Comparison of ENCODE assay signal across 21 mouse cellular contexts in genomic region chr3:52527781-52528180, GRCm38 (mm10).
DNase-seq lines count a peak whose midpoint lies in the region; ATAC-seq and TF ChIP-seq lines count a peak whose summit lies in the region.
"Had no signal": no experiment of that assay in that cellular context is flagged by ENCODE, and none has a peak within 500 bp of the region (broad histone marks: within the 10 kb centered on the region; RNA-seq: fewer than 3 reads in every experiment).

No protein-coding gene starts in this region.

- H3K27ac ChIP-seq in gastrocnemius, adult 2 months = peak overlapping the region; percentile 75
- H3K27ac ChIP-seq in liver, postnatal 0 days (ENCODE audit: low read depth) = peak overlapping the region; percentile 84
- no peak overlapping the region for H3K27ac ChIP-seq in liver, embryonic 12.5 days
- H3K27ac ChIP-seq: forebrain, embryonic 10.5 days; forebrain, embryonic 13.5 days; heart, embryonic 15.5 days; hindbrain, embryonic 12.5 days; hindbrain, embryonic 15.5 days had no signal

- TF ChIP-seq CTCF in gastrocnemius, adult 2 months (IDR thresholded peaks at IDR 0.05) = no peak
- TF ChIP-seq CTCF in liver, postnatal 0 days (IDR thresholded peaks at IDR 0.05; ENCODE audit: low read depth) = no peak

- TF ChIP-seq EP300 in liver, postnatal 0 days (IDR thresholded peaks at IDR 0.05; ENCODE audit: low read depth) = no peak

- no peak overlapping the region for H3K4me3 ChIP-seq in gastrocnemius, adult 2 months
- no peak overlapping the region for H3K4me3 ChIP-seq in liver, postnatal 0 days (ENCODE audit: low read depth, low read length)
- H3K4me3 ChIP-seq in liver, embryonic 12.5 days = no peak overlapping the region
- H3K4me3 ChIP-seq: forebrain, embryonic 10.5 days; forebrain, embryonic 13.5 days; heart, embryonic 12.5 days; heart, embryonic 15.5 days; hindbrain, embryonic 12.5 days; hindbrain, embryonic 15.5 days had no signal

- intact Hi-C loops in gastrocnemius, adult 2 months (cut with DNase I) = loop anchor here (5.0 kb wide), 1 partner anchor 260 kb away; the partner anchor contains the start of gene Foxo1

- WGBS in liver, postnatal 0 days (ENCODE audit: insufficient replicate concordance) = 69% methylated on average over 3 of the region's 3 CpGs
- WGBS in liver, embryonic 12.5 days (ENCODE audit: insufficient replicate concordance) = 49% methylated on average over 3 of the region's 3 CpGs

- no peaks in the 10 kb centered on the region for H3K27me3 ChIP-seq in liver, postnatal 0 days (ENCODE audit: insufficient read depth, low read length)
- no peaks in the 10 kb centered on the region for H3K27me3 ChIP-seq in liver, embryonic 12.5 days (replicated peaks)
- H3K27me3 ChIP-seq: heart, embryonic 12.5 days; heart, embryonic 15.5 days; hindbrain, embryonic 12.5 days; hindbrain, embryonic 15.5 days had no signal

- no peaks in the 10 kb centered on the region for H3K9me3 ChIP-seq in liver, postnatal 0 days (ENCODE audit: low read length)
- no peaks in the 10 kb centered on the region for H3K9me3 ChIP-seq in liver, embryonic 12.5 days (replicated peaks)
- H3K9me3 ChIP-seq: forebrain, embryonic 10.5 days; forebrain, embryonic 13.5 days; heart, embryonic 12.5 days; heart, embryonic 15.5 days; hindbrain, embryonic 12.5 days; hindbrain, embryonic 15.5 days had no signal

- peaks cover 17% of the 10 kb centered on the region for H3K4me1 ChIP-seq in liver, postnatal 0 days (ENCODE audit: insufficient read depth)
- no peaks in the 10 kb centered on the region for H3K4me1 ChIP-seq in liver, embryonic 12.5 days
- H3K4me1 ChIP-seq: heart, embryonic 12.5 days; heart, embryonic 15.5 days had no signal

- DNase-seq in gastrocnemius, adult 2 months = no peak
- no peak for DNase-seq in gastrocnemius, postnatal 10 days
- no peak for DNase-seq in liver, postnatal 0 days
- peak; percentile 38 for DNase-seq in embryo, embryonic 10.5 days (ENCODE audit: low spot score)
- DNase-seq in testis, postnatal 14 days (ENCODE audit: low spot score) = no peak
- DNase-seq: adrenal gland, adult 2 months; cerebellum, adult 11-12 months; cerebellum, adult 8-10 months; cerebellum, postnatal 10 days; cerebellum, postnatal 36 days; heart, postnatal 4 days had no signal

- no peak overlapping the region for H3K4me2 ChIP-seq in liver, postnatal 0 days (ENCODE audit: low read depth, low read length)
- no peak overlapping the region for H3K4me2 ChIP-seq in liver, embryonic 12.5 days
- H3K4me2 ChIP-seq: forebrain, embryonic 13.5 days; heart, embryonic 12.5 days; heart, embryonic 15.5 days; hindbrain, embryonic 12.5 days; hindbrain, embryonic 15.5 days had no signal

- no peak overlapping the region for H3K9ac ChIP-seq in liver, postnatal 0 days (replicated peaks)
- H3K9ac ChIP-seq in liver, embryonic 12.5 days = no peak overlapping the region
- H3K9ac ChIP-seq: forebrain, embryonic 13.5 days; heart, embryonic 12.5 days; heart, embryonic 15.5 days; hindbrain, embryonic 12.5 days; hindbrain, embryonic 15.5 days had no signal

- no peak for ATAC-seq in liver, postnatal 0 days
- no peak for ATAC-seq in liver, embryonic 12.5 days
- ATAC-seq: CD4-positive, CD25-positive, alpha-beta regulatory T cell, adult 4 months; forebrain, embryonic 13.5 days; forebrain, embryonic 16.5 days; intestine, postnatal 0 days had no signal

- H3K36me3 ChIP-seq in liver, postnatal 0 days (replicated peaks; ENCODE audit: insufficient read depth, low read length) = no peaks in the 10 kb centered on the region
- H3K36me3 ChIP-seq in liver, embryonic 12.5 days = no peaks in the 10 kb centered on the region
- H3K36me3 ChIP-seq: forebrain, embryonic 10.5 days; heart, embryonic 12.5 days; heart, embryonic 15.5 days; hindbrain, embryonic 12.5 days; hindbrain, embryonic 15.5 days had no signal
